Mouse (Mus musculus): ENCODE data around the gene Decr2.
"Not testable (repeated sequence)": the region's sequence is repeated elsewhere in the genome, so short reads cannot be mapped to it uniquely, and the experiment has no call there.

The Decr2 gene

DNA sequence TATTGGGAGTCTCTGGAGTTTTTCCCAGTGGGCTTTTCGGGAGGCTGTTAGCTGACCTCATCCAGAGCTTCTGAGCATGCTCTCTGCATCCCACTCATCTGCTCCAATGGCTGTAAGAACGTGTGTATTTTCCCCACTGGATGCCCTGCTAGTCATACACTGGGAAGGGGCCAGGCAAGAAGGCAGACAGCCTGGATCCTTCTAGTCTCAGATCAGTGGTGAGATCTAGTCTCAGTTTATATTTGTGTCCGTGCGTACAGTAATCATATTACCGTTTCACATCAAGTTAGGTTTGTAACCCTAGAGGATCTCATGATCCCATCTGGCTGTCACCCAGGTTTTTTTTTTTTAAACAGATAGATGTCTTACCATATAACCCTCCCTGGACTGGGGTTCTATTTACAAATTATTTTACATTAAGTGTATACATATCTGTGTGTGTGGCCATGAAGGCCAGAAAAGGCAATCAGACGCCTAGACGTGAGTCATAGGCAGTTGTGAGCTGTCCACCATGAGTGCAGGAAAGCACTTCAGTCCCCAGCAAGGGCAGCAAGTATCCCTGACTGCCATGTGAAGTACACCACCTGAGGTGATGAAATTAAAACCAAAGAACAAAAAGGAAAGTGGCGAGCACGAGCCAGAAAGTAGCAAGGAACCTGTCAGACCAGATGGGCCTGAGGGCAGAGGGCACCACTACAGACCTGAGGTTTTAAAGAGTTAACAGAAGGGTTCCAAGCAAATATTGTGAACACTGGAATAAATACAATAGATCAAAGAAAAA lies 32.2 kb downstream of the Decr2 start:
- DNase-seq (ENCODE audit: low read depth, low spot score), result no peak

DNA sequence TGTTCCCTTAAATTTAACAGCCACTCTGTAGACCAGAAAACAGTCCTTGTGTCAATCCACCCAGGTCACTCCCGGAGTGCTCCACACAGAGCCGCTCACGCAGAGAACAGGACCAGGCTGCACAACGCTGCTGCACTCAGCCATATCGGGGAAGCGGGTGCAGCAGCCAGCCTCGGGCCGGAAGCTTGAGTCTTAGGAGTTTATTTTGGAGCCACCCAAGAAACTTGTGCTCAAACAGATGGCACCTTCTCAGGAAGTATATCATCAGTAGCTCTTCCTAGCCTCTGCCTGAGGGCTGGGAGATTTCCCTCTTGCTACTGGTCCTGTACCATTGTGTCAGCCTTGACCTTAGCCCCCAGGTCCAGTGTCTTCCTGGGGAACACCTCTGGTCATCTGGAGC lies 32.9 kb downstream of the Decr2 start:
- no peak for DNase-seq (ENCODE audit: low read depth, low spot score)

DNA sequence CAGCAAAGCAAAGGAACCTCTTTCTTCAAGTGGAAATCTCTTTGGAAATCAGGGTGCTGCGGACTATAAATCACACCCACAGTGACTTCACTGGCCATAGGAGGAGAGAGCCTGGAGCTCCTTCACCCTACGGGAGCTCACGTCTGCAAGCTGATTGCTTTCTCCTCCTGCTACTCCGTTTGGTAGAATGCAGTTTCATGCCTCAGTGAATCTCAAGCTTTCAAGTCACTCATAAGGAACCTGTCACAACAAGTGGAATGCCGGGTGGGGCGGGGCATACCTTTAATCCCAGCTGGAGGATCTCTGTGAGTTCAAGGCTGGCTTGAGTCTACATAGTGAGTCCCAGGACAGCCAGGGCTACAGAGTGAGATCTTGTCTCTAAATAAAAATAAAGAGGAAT lies 35.0 kb downstream of the Decr2 start:
- no peak for DNase-seq (ENCODE audit: low read depth, low spot score)

DNA sequence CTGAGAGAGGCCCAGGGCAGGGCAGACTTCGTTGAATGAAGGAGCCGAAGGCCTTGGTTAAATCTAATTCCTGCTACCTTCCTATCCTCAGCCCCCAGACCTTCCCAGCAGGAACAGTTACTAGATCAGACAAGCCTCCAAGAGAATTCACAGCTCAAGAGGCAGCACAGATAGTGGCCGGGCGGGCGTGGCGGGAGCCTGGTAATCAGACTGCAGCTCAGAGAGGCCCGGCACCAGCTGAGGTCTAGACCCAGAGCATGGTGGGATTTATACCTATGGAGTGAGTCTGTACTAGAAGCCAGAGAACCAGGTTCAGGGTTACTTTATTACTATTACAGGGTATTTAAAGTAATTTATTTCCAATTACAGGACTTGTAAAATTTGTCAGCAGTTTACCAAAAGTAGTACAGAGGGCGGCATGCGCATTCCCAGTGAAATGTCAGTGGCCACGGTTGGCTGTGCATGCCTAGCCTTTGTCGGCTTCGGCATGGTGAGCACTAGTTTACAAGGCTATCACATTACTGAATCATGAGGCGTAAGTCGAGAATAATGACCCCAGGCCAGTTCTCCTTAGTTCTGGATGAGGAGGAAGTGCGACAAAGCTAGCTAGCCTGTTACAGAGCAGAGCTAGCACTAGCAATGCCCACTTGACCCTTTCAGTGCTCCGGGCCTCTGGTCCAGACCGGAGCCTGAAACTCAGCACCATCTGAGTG lies 35.8 kb downstream of the Decr2 start:
- no peak for DNase-seq (ENCODE audit: low read depth, low spot score)

DNA sequence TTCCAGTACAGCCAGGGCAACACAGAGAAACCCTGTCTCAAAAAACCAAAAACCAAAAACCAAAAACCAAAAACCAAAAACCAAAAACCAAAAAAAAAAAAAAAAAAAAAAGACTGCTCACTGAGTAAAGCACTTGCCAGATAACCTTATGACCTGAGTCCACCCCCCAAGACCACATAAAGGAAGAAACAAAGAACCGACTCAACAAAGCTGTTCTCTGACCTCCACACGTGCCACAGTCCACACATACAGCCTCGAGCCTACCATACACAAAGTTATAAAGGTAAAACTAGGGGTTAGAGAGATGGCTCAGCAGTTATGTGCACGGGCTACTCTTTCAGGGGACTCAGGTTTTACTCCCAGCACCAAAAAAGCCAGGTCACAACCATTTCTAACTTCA lies 37.4 kb downstream of the Decr2 start:
- no peak for DNase-seq (ENCODE audit: low read depth, low spot score)

DNA sequence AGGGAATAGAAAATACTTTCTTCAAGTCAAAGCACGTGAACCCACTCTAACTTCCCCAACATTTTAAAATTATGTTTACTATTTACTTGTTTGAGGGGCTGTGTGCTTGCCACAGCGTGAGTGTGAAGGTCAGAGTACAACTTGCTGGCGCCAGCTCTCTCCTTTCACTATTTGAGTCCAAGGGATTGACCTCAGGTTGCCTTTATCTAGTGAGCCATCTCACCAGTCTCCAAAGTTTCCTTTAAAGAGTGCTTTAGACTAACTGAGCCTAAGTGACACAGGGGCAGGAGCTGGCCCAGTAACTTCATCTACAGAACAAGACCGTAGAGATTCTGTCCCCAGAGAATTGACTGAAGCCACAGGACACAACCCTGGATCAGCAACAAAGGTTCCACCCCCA lies 38.1 kb downstream of the Decr2 start:
- DNase-seq (ENCODE audit: low read depth, low spot score), result no peak

DNA sequence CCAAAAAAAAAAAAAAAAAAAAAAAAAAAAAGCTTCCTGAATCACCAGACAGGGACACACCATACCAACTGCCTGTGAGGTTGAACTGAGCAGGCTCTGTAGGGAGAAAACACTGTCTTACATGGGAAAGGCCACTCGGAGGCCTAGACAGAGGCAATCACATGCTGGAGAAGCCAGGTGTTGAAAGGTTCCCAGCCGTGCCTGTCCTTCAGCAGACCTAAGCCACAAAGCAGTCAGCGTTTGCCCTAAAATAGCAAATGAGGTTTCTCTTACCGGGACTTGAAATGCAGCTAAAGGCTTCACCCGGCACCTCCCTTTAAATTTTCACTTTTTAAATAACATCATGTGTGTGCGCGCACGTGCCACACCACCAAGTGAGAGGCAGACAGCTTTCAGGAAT lies 42.0 kb downstream of the Decr2 start:
- no peak for DNase-seq (ENCODE audit: low read depth, low spot score)

DNA sequence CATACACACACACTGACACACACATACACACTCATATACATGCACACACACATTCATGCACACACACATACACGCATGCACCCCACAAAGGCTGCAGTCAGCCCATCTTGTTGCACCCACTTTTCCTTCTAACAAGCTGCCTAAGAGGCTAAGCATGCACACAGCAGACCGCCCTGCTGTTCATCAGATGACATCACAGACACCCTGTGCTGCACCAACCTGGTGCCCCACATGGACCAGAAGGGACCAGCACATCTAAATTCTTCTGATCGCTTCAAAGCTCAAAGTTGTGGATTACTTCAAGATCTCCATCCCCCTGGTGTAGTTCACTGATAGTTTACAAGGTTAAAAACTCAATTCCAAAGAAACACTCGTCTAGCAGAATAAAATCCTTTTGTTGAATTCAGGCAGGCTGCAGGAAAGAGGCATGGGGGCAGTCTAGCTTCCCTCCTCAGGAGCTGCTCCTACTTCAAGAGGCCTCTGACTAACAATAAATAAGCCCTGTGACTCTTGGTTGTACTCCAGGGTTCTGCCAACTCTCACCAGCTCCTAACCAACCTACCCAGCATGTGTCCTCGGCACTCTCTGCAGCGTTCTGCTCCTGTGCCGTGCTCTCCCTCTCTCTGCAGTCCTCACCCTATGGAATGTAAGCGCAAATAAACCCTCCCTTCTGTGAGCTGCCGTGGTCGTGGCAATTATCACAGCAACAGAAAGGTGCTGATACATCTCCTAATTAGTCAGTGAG lies 43.7 kb downstream of the Decr2 start:
- DNase-seq (ENCODE audit: low read depth, low spot score), result no peak

DNA sequence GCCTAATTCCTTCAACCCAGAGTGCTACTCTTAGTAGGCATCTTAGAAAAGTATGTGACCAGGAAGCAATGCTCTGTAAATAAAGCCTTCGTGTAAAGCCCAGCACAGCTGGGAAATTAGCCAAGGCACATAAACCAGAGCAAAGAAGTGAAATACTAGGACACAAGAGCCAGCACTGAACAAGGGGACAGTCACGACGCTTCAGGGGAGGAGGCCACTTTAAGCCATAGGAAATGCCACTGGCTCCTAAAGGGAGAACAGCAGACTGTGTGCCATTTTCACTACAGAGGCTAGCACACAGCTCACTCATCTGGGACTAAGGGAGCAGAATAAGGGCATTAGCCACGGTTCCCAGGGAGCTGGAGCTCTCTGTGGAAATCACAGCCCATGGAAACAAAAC lies 44.9 kb downstream of the Decr2 start:
- DNase-seq (ENCODE audit: low read depth, low spot score), result no peak

DNA sequence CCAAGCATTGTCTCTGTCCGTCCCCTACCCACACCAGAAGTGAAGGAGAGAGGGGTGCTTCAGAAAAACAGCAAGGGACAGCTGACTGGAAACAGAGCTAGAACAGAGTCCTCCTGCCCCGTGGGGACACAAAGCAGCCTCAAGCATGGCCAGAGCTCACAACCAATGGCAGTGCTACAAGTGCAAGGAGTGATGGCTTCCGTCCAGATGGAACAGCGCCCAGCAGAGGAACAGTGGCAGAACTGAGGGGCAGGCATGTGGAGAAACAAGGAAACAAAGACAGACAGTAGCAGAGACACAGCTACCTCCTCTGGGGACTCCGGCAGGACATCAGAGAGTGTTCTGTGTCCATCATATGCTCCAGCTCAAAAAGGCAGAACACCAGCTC lies 46.9 kb downstream of the Decr2 start:
- no peak for DNase-seq (ENCODE audit: low read depth, low spot score)

DNA sequence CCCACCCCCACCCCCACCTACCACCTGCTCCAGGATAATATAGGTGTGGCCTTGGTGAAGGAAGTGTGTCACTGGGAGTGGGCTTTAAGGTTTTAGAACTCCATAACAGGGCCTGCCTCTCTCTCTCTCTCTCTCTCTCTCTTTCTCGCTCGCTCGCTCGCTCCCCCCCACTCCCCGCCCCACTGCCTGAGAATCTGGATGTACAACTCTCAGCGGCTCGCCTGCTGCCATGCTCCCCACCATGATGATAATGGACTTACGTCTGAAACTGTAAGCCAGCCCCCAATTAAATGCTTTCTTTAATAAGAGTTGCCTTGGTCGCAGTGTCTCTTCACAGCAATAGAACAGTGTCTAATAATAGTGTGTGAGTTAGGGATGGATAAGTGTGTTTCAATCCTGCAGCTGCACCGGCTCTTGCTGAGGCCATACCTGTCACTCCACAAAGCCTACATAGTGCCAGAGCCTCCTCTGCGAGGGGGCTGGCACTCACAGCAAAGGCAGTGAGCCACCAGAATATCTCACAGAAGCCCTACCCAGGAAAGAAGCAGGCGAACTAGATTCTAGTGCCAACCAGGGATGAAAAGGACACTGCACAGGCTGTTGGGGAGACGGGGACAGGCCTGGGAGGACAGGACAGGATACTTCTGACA lies 47.4 kb downstream of the Decr2 start:
- DNase-seq (ENCODE audit: low read depth, low spot score), result no peak

DNA sequence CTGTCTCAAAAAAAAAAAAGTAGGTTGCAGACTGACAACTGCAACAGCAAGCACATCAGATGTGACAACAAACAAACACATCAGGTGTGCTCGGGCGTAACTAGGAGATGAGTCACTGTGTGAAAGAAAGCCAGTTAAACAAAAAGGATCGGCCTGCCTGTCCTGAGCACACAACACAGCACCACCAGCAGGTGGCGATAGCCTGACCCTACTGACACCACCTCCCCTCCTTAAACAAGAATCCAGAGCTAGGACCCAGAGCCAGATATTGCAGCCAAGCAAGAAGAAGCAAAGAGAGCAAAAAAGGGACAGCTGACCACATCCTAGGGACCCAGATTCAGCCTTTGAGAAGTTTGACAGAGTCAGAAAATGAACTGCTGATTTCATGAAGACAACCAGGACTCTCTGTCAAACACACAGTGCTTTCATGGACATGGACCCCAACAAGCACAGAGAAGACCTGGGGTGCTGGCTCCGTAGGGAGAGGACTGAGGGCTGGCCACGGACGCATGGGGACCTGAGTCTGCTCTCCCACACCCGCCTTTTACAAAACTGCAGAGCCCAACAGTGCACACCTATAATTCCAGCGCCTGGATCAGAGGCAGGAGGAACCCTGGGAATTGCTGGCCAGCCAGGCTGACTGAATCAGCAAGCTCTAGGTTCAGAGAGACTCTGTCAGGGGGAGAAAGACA lies 48.9 kb downstream of the Decr2 start:
- DNase-seq (ENCODE audit: low read depth, low spot score), result peak; percentile 69

DNA sequence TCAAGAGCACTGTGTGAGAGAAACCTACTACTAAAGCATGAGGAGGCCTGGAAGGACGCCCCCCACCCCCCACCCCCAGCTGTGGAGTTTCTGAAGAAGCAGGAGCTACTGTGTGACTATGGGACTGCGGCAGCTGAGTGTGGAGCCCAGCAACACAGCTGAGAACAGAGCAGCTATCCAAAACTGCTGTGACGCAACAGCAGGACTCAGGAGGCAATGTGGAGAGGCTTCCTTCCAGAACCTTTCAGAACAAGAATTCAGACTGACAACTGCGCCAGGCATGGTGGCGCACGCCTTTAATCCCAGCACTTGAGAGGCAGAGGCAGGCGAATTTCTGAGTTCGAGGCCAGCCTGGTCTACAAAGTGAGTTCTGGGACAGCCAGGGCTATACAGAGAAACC lies 49.4 kb downstream of the Decr2 start:
- not testable (repeated sequence) for DNase-seq (ENCODE audit: low read depth, low spot score)

DNA sequence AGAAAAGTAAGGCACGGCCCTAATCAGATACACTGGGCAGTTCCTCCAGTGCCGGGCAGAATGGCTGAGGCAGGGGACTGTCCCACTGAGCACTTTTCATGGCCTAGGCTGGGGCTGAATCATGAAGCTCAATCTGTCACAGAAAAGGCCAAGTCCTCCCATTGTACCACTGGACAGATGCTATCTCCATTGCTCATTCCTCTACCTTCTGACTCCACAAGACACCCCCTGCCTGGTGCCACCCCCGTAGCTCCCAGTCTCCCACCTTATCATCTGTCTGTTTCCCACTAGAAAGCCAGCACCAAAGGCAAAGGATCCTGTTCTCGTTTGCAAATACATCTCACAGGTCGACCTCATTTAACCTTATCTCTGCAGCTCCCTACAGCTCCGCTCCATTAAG lies 58.1 kb downstream of the Decr2 start:
- no peak for DNase-seq (ENCODE audit: low read depth, low spot score)

DNA sequence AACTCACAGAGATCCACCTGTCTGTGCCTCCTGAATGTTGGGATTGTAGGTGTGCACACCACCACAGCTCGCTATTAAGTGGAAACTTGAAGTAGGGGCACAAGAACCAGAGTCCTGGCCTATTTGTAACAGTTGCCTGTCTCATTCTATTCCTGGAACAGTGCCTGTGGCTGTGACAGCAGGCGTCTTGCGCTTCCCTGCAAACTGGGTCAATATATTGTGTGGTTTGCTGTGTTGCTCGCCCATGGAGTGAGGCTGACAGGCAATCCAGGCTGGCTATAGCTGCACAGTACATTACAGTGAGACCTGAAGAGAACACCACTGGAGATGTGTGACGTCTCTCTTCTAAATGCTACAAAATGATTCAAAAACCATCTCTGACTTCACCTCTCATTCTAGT lies 58.6 kb downstream of the Decr2 start:
- no peak for DNase-seq (ENCODE audit: low read depth, low spot score)

Measured in CD4-positive helper T cell, adult 2 months (primary cell).